In genomic region chr1:171282086-171282805, GRCm38 (mm10) we compare ENCODE assay signal across 8 mouse cellular contexts. TPM values are rescaled to one million over a fixed set of nuclear protein-coding genes. Genes with fewer than 3 reads are reported as not detected.
DNase-seq lines count a peak whose midpoint lies in the region; ATAC-seq and TF ChIP-seq lines count a peak whose summit lies in the region.

No protein-coding gene starts in this region.

- no peaks in the 10 kb centered on the region for H3K9me3 ChIP-seq in lung, embryonic 15.5 days
- no peaks in the 10 kb centered on the region for H3K9me3 ChIP-seq in hindbrain, embryonic 13.5 days
- H3K9me3 ChIP-seq in midbrain, postnatal 0 days (ENCODE audit: low read length), result no peaks in the 10 kb centered on the region

- peaks cover 29% of the 10 kb centered on the region for H3K4me1 ChIP-seq in lung, embryonic 15.5 days
- H3K4me1 ChIP-seq in hindbrain, embryonic 13.5 days (replicated peaks), result peaks cover 55% of the 10 kb centered on the region
- H3K4me1 ChIP-seq in midbrain, postnatal 0 days (ENCODE audit: insufficient read depth, low read length), result peaks cover 3% of the 10 kb centered on the region

- H3K4me3 ChIP-seq in lung, embryonic 15.5 days, result peak overlapping the region; percentile 80; the same call in 1 of the 2 replicates
- no peak overlapping the region; the same call in 1 of the 2 replicates for H3K4me3 ChIP-seq in hindbrain, embryonic 13.5 days
- H3K4me3 ChIP-seq in midbrain, postnatal 0 days (ENCODE audit: low read depth, low read length), result no peak overlapping the region

- no peak for ATAC-seq in lung, embryonic 15.5 days (ENCODE audit: borderline replicate concordance, extremely low read depth, low FRiP score, low TSS enrichment)
- ATAC-seq in hindbrain, embryonic 13.5 days (ENCODE audit: low FRiP score), result no peak
- no peak for ATAC-seq in midbrain, postnatal 0 days (ENCODE audit: low FRiP score)
- ATAC-seq in inflammation-experienced regulatory T-cells, adult 6 months, result no peak

- peaks cover 52% of the 10 kb centered on the region for H3K36me3 ChIP-seq in lung, embryonic 15.5 days
- peaks cover 57% of the 10 kb centered on the region for H3K36me3 ChIP-seq in hindbrain, embryonic 13.5 days
- H3K36me3 ChIP-seq in midbrain, postnatal 0 days (ENCODE audit: insufficient read depth, low read length), result peaks cover 40% of the 10 kb centered on the region

- no peak for TF ChIP-seq CTCF in midbrain, postnatal 0 days (IDR thresholded peaks at IDR 0.05)

- peak overlapping the region; percentile 86 for H3K4me2 ChIP-seq in lung, embryonic 15.5 days
- H3K4me2 ChIP-seq in hindbrain, embryonic 13.5 days, result peak overlapping the region; percentile 77; the same call in 1 of the 2 replicates
- no peak overlapping the region for H3K4me2 ChIP-seq in midbrain, postnatal 0 days (ENCODE audit: low read depth, low read length, poor library complexity, severe bottlenecking)

- DNase-seq in frontal cortex, postnatal 10 days (ENCODE audit: low spot score in 2 of 2), result peak; percentile 12 to 18
- DNase-seq in frontal cortex, postnatal 14 days (ENCODE audit: low spot score in 2 of 2), result no peak
- no peak for DNase-seq in lung, postnatal 4 days
- no peak for DNase-seq in midbrain, postnatal 0 days (ENCODE audit: low spot score)
- no peak for DNase-seq in retina, postnatal 1 day

- peak overlapping the region; percentile 88; the same call in 1 of the 2 replicates for H3K27ac ChIP-seq in lung, embryonic 15.5 days
- H3K27ac ChIP-seq in hindbrain, embryonic 13.5 days, result no peak overlapping the region
- 0 out of 2 replicates have a peak overlapping the region, but pooled peaks have one; percentile 38 for H3K27ac ChIP-seq in midbrain, postnatal 0 days (ENCODE audit: low read depth, low read length)

- no peak overlapping the region; the same call in 1 of the 2 replicates for H3K9ac ChIP-seq in lung, embryonic 15.5 days
- H3K9ac ChIP-seq in hindbrain, embryonic 13.5 days, result no peak overlapping the region
- H3K9ac ChIP-seq in midbrain, postnatal 0 days (replicated peaks; ENCODE audit: low read length, poor library complexity, severe bottlenecking), result no peak overlapping the region

- 73% methylated on average over 18 of the region's 18 CpGs for WGBS in lung, embryonic 15.5 days
- 83% methylated on average over 18 of the region's 18 CpGs for WGBS in hindbrain, embryonic 13.5 days
- WGBS in midbrain, postnatal 0 days, result 81% methylated on average over 18 of the region's 18 CpGs

- H3K27me3 ChIP-seq in lung, embryonic 15.5 days, result no peaks in the 10 kb centered on the region
- H3K27me3 ChIP-seq in hindbrain, embryonic 13.5 days, result no peaks in the 10 kb centered on the region
- no peaks in the 10 kb centered on the region for H3K27me3 ChIP-seq in midbrain, postnatal 0 days (ENCODE audit: insufficient read depth, low read length)

RNA-seq across cellular contexts. Expression of gene Ppox, which starts 1.3 kb away (rescaled TPM):
- polyA plus RNA-seq in lung, embryonic 15.5 days (2015; fragmentation: Nextera tagmentation; extraction: Ambion mirVana), result 49.3 and 50.6 TPM in 2 replicates
- polyA plus RNA-seq in hindbrain, embryonic 13.5 days (2015; fragmentation: Nextera tagmentation; extraction: Ambion mirVana), result 45.0 and 51.1 TPM in 2 replicates
- total RNA-seq in midbrain, postnatal 0 days (2014; rRNA removed), result 36.5 and 45.9 TPM in 2 replicates
- 31.3 and 32.6 TPM in 2 replicates for polyA plus RNA-seq in midbrain, postnatal 0 days (2015; fragmentation: Nextera tagmentation; extraction: Ambion mirVana)
- polyA plus RNA-seq in inflammation-experienced regulatory T-cells, adult 6 months (2017; shearing (Covaris generic)), result 10 to 100 TPM; 38.2 to 90.1 (median 78.6) TPM

RNA-seq across cellular contexts. Expression of gene Usp21, which starts 5.5 kb away (rescaled TPM):
- 84.4 and 89.7 TPM in 2 replicates for polyA plus RNA-seq in lung, embryonic 15.5 days (2015; fragmentation: Nextera tagmentation; extraction: Ambion mirVana)
- 106 and 107 TPM in 2 replicates for polyA plus RNA-seq in hindbrain, embryonic 13.5 days (2015; fragmentation: Nextera tagmentation; extraction: Ambion mirVana)
- 59.5 and 65.9 TPM in 2 replicates for total RNA-seq in midbrain, postnatal 0 days (2014; rRNA removed)
- polyA plus RNA-seq in midbrain, postnatal 0 days (2015; fragmentation: Nextera tagmentation; extraction: Ambion mirVana), result 81.0 and 82.6 TPM in 2 replicates
- polyA plus RNA-seq in inflammation-experienced regulatory T-cells, adult 6 months (2017; shearing (Covaris generic)), result 10 to 100 TPM; 11.0 to 25.3 (median 15.4) TPM

RNA-seq across cellular contexts. Expression of gene B4galt3, which starts 12.1 kb away (rescaled TPM):
- polyA plus RNA-seq in lung, embryonic 15.5 days (2015; fragmentation: Nextera tagmentation; extraction: Ambion mirVana), result 81.2 and 87.2 TPM in 2 replicates
- polyA plus RNA-seq in hindbrain, embryonic 13.5 days (2015; fragmentation: Nextera tagmentation; extraction: Ambion mirVana), result 105 and 110 TPM in 2 replicates
- 77.0 and 94.9 TPM in 2 replicates for total RNA-seq in midbrain, postnatal 0 days (2014; rRNA removed)
- 109 and 110 TPM in 2 replicates for polyA plus RNA-seq in midbrain, postnatal 0 days (2015; fragmentation: Nextera tagmentation; extraction: Ambion mirVana)
- polyA plus RNA-seq in inflammation-experienced regulatory T-cells, adult 6 months (2017; shearing (Covaris generic)), result 10 to 100 TPM; 35.3 to 68.9 (median 60.8) TPM

RNA-seq across cellular contexts. Expression of gene Ufc1, which starts 12.6 kb away (rescaled TPM):
- 105 and 109 TPM in 2 replicates for polyA plus RNA-seq in lung, embryonic 15.5 days (2015; fragmentation: Nextera tagmentation; extraction: Ambion mirVana)
- 125 and 128 TPM in 2 replicates for polyA plus RNA-seq in hindbrain, embryonic 13.5 days (2015; fragmentation: Nextera tagmentation; extraction: Ambion mirVana)
- 83.7 and 87.9 TPM in 2 replicates for total RNA-seq in midbrain, postnatal 0 days (2014; rRNA removed)
- 128 and 132 TPM in 2 replicates for polyA plus RNA-seq in midbrain, postnatal 0 days (2015; fragmentation: Nextera tagmentation; extraction: Ambion mirVana)
- polyA plus RNA-seq in inflammation-experienced regulatory T-cells, adult 6 months (2017; shearing (Covaris generic)), result 100 to 1,000 TPM in 1 of 3 experiments, 10 to 100 TPM in 2; 74.6 to 118 (median 92.5) TPM

RNA-seq across cellular contexts. Expression of gene Ndufs2, which starts 31.1 kb away (rescaled TPM):
- 241 and 266 TPM in 2 replicates for polyA plus RNA-seq in lung, embryonic 15.5 days (2015; fragmentation: Nextera tagmentation; extraction: Ambion mirVana)
- 222 and 228 TPM in 2 replicates for polyA plus RNA-seq in hindbrain, embryonic 13.5 days (2015; fragmentation: Nextera tagmentation; extraction: Ambion mirVana)
- 224 and 230 TPM in 2 replicates for total RNA-seq in midbrain, postnatal 0 days (2014; rRNA removed)
- polyA plus RNA-seq in midbrain, postnatal 0 days (2015; fragmentation: Nextera tagmentation; extraction: Ambion mirVana), result 221 and 244 TPM in 2 replicates
- 100 to 1,000 TPM; 106 to 120 (median 119) TPM for polyA plus RNA-seq in inflammation-experienced regulatory T-cells, adult 6 months (2017; shearing (Covaris generic))

Comparison
In these comparisons a context has a peak if more than half of its experiments do, and no peak if none do; other contexts are left out.
1. DNase-seq: peak in frontal cortex, postnatal 10 days (2 of 2); none in frontal cortex, postnatal 14 days (0 of 2), lung, postnatal 4 days (0 of 2), midbrain, postnatal 0 days (single experiment) and retina, postnatal 1 day (single experiment).